Mouse (Mus musculus) heart, embryonic 16.5 days (tissue): ENCODE measurements around the gene Gucy2d. TPM values are rescaled to one million over a fixed set of nuclear protein-coding genes. Genes with fewer than 3 reads are reported as not detected.

Experiments used
- ATAC-seq: fragments of 200-750 bp; cut with Nextera tagmentation; replicated peaks from 2 replicates; pipeline ENCODE4 v1.8.0; 2017; ENCODE audit warnings: moderate number of reproducible peaks; ENCODE audit not compliant: insufficient read depth, low FRiP score; ENCODE audit errors: extremely low read depth
- H3K27ac ChIP-seq: fragments of 300-500 bp; sonication (generic); 2 replicates; pipeline ENCODE4 v1.5.1; 2014; ENCODE audit warnings: mild to moderate bottlenecking, low read length, control low read depth, moderate library complexity
- H3K27me3 ChIP-seq: fragments of 300-500 bp; sonication (generic); 2 replicates; pipeline ENCODE4 v1.6.1; 2014; ENCODE audit warnings: low read length, mixed read lengths; ENCODE audit not compliant: control insufficient read depth, insufficient read depth
- H3K36me3 ChIP-seq: fragments of 300-500 bp; sonication (generic); 2 replicates; pipeline ENCODE4 v1.6.1; 2014; ENCODE audit not compliant: control insufficient read depth, insufficient read depth
- H3K4me1 ChIP-seq: fragments of 300-500 bp; sonication (generic); 2 replicates; pipeline ENCODE4 v1.6.1; 2014; ENCODE audit warnings: low read length, mixed read lengths; ENCODE audit not compliant: control insufficient read depth, insufficient read depth
- H3K4me2 ChIP-seq: fragments of 300-500 bp; sonication (generic); 2 replicates; pipeline ENCODE4 v1.6.1; 2014; ENCODE audit warnings: low read depth, mild to moderate bottlenecking, control low read depth, low read length
- H3K4me3 ChIP-seq: fragments of 300-500 bp; sonication (generic); 2 replicates; pipeline ENCODE4 v1.5.1; 2014; ENCODE audit warnings: mild to moderate bottlenecking, control low read depth, low read length
- H3K9ac ChIP-seq: fragments of 300-500 bp; sonication (generic); 2 replicates; pipeline ENCODE4 v1.6.1; 2014; ENCODE audit warnings: low read length, control low read depth
- H3K9me3 ChIP-seq: fragments of 300-500 bp; sonication (generic); replicated peaks from 2 replicates; pipeline ENCODE4 v1.6.1; 2016; ENCODE audit warnings: low read length; ENCODE audit not compliant: control insufficient read depth
- WGBS: fragments of 180-500 bp; shearing (Covaris S2); extraction: QIAGEN DNeasy Blood & Tissue Kit; methylation state at CpG from one replicate; pipeline ENCODE4 v1.1.7; 2014; 5-methylcytosine and 5-hydroxymethylcytosine counted together
- polyA plus RNA-seq: library from polyadenylated mRNA; unstranded; fragments of >200 nt; fragmentation: Nextera tagmentation; extraction: Ambion mirVana; gene quantifications from 2 replicates; pipeline ENCODE4 v1.2.1, GENCODE M21; 2015

Gucy2d gene
- polyA plus RNA-seq, 1 experiment from 2014 or later, result not detected

DNA sequence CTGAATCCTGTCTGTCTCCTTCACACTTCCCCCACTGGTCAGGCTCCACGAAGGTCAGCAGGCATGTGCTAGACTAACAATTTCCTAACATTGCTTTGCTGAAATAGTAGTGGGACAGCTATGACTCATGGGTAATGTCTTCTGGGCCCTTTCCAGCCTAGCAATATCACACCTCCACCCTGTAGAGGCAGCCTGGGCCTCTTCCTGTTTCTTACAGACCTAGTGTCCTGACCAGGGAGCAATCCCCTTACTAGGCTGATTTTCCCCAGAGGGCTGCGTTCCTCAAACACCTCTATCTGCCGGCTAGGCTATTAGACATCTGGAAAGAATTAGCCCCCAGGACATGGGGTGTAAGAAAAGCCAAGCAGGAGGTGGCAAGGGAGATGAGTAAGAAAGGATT, 24.7 kb upstream of the Gucy2d start:
- Histone ChIP-seq H3K27me3 (no peaks in the 10 kb centered on the region), H3K4me2 (no peak overlapping the region), H3K4me1 (peaks cover 23% of the 10 kb centered on the region), H3K9me3 (no peaks in the 10 kb centered on the region), H3K27ac (no peak overlapping the region), H3K4me3 (no peak overlapping the region), H3K36me3 (no peaks in the 10 kb centered on the region), H3K9ac (no peak overlapping the region)
- 21% methylated on average over 3 of the region's 3 CpGs for WGBS
- peak; percentile 45; the same call in 1 of the 2 replicates for ATAC-seq

DNA sequence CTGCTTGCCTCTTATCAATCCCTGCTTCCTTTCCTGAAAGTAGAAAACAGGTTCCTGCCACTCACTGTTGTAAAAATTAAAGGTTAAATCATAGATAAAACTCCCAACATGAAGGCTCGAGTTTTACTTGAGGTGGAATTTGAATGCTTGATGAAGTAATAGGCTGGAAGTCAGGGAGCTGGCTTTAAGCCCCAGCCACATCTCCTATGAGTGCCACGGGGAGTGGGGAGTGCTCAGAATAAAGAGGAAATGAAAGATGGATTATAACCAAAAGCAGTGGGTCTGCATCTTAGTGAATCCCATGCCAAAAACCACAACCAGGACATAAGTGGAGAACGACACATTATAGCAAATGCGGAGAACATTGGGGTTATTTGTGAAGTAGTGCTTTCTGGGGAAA, 24.2 kb upstream of the Gucy2d start:
- Histone ChIP-seq H3K36me3 (no peaks in the 10 kb centered on the region), H3K27ac (no peak overlapping the region), H3K9ac (no peak overlapping the region), H3K4me1 (peaks cover 23% of the 10 kb centered on the region), H3K4me2 (no peak overlapping the region), H3K4me3 (no peak overlapping the region), H3K9me3 (no peaks in the 10 kb centered on the region), H3K27me3 (no peaks in the 10 kb centered on the region)
- ATAC-seq, result no peak
- 53% methylated on average over 4 of the region's 4 CpGs for WGBS

DNA sequence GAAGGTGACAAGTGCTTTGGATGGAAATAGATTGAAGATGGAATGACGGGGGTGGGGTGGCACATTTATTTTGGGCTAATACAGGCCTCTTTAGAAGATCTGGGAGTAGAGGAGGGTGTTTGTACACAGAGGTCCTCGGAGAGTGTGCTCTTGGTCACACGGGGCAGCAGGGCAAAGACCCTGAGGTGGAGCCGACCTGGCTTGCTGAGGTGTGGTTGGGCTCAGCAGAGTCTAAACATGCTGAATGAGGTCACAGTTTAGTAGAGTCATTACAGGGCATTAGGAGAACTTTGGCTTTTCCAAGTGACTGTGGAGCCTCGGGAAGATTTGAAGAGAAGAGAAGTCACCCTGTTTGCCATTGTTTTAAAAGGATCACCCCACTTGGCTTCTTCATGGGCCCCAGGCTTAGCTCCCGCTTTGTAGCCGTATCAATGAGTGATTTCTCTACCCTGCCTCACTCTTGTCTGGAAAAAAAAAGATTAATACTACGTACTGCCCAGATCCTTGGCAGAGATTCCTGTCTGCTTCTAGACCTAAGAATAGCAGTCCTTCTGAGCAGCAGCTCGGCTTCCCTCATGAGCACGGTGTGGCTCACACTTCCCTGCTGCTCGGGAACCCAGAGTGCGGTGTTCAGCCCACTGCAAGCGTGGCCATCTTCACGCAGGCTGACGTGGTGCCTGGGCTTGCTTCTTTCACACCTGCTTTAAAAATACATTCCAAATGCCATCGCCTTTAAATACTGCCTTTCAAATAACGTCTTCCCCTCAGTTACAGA, 22.0 kb upstream of the Gucy2d start:
- no peak overlapping the region for H3K9ac ChIP-seq
- no peak; the same call in 1 of the 2 replicates for ATAC-seq
- 40% methylated on average over 17 of the region's 17 CpGs for WGBS
- no peaks in the 10 kb centered on the region for H3K36me3 ChIP-seq
- no peak overlapping the region for H3K4me2 ChIP-seq
- H3K9me3 ChIP-seq, result no peaks in the 10 kb centered on the region
- peak overlapping the region; percentile 55 for H3K27ac ChIP-seq
- no peak overlapping the region for H3K4me3 ChIP-seq
- peaks cover 23% of the 10 kb centered on the region for H3K4me1 ChIP-seq
- no peaks in the 10 kb centered on the region for H3K27me3 ChIP-seq

DNA sequence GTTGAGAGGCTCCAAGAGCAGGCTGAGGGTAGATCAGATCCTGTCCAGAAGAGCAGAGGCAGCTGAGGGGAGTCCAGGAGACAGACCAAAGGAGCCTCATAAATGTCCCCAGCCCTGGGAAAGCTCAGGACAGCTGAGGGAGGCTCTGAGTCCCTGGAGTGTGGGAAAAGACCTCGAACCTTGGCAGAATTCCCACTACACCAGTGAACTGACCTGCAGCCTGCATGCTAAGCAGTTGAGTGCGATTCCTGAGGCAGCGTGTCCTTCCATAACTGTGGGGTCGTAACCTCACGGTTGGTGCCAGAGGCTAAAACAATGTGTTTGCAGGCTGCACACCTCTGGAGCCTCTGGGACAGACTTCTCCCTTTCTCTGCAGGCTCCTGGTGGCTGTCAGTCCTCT, 20.9 kb upstream of the Gucy2d start:
- Histone ChIP-seq H3K27ac (no peak overlapping the region), H3K9ac (no peak overlapping the region), H3K27me3 (no peaks in the 10 kb centered on the region), H3K4me2 (no peak overlapping the region), H3K36me3 (no peaks in the 10 kb centered on the region), H3K9me3 (no peaks in the 10 kb centered on the region), H3K4me3 (no peak overlapping the region), H3K4me1 (peaks cover 28% of the 10 kb centered on the region)
- 41% methylated on average over 5 of the region's 5 CpGs for WGBS
- no peak for ATAC-seq

DNA sequence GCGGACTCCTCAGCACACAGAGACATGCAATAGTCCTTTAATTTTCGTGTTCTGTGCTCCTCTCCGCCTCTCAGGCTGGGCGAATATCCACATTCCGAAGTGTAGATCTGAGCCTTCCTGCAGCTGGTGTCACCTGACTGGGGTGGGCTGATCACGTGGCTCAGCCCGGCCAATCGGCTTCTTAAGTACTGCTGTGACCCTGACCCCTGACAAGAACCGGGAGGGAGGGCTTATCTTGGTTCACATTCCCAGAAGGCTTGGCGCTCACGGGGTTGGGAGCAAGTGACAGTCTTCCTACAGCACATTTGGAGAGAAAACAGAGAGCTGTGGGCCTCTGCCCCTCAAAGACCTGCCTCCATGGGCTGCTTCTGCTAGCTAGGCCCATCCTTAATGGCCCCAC, 16.7 kb upstream of the Gucy2d start:
- H3K36me3 ChIP-seq, result no peaks in the 10 kb centered on the region
- no peak overlapping the region for H3K27ac ChIP-seq
- H3K27me3 ChIP-seq, result no peaks in the 10 kb centered on the region
- peaks cover 10% of the 10 kb centered on the region for H3K4me1 ChIP-seq
- H3K9ac ChIP-seq, result no peak overlapping the region
- H3K4me2 ChIP-seq, result no peak overlapping the region
- no peak for ATAC-seq
- H3K9me3 ChIP-seq, result no peaks in the 10 kb centered on the region
- 52% methylated on average over 11 of the region's 11 CpGs for WGBS
- H3K4me3 ChIP-seq, result no peak overlapping the region

DNA sequence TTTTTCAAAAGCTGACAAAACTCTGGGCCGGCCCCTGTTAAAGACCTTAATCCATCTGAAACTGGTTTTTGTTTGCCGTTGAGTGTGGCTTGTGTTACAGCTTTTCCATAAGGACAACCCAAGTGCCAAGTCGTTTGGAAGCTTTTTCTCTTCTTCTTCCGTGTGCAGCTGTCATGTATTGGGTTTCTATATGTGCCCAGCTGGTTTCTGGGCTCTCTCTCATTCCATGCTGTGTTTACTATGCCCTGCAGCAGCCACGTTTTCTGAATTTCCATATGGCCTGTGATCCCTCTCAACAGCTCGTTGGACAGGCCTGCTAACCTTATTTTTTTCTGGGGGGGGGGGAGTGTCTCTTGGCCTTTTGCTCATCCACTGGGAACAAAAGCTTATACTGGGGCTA, 15.8 kb upstream of the Gucy2d start:
- H3K9ac ChIP-seq, result no peak overlapping the region
- 61% methylated on average over 6 of the region's 6 CpGs for WGBS

DNA sequence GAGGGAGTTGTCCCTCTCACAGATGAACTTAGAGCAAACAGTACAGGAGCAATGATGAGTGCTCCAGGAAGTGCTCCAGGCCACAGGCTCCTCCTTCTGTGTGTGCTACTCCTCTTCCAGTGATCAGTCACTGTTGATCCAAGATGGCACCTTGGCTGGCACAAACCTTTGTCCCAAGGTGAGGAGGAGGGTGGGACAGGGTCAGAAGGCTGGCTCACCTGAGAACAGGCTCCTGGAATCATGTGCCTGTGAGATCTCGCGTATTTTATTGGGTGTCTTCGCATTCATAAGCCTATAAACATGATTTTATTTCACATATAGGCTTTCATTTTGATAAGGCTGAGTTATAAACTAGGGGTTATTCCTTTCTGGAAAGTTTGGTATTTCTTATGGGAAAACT, 14.7 kb upstream of the Gucy2d start:
- H3K9ac ChIP-seq, result no peak overlapping the region
- no peak overlapping the region for H3K4me3 ChIP-seq
- H3K4me1 ChIP-seq, result peaks cover 5% of the 10 kb centered on the region
- H3K27me3 ChIP-seq, result no peaks in the 10 kb centered on the region
- H3K36me3 ChIP-seq, result no peaks in the 10 kb centered on the region
- no peak overlapping the region for H3K27ac ChIP-seq
- 93% methylated on average over 3 of the region's 3 CpGs for WGBS
- no peak for ATAC-seq
- no peaks in the 10 kb centered on the region for H3K9me3 ChIP-seq
- H3K4me2 ChIP-seq, result no peak overlapping the region

More for the DNA sequence above, 15.8 kb upstream of the Gucy2d start:
- Histone ChIP-seq H3K36me3 (no peaks in the 10 kb centered on the region), H3K27ac (no peak overlapping the region), H3K4me3 (no peak overlapping the region), H3K4me2 (no peak overlapping the region), H3K9me3 (no peaks in the 10 kb centered on the region), H3K27me3 (no peaks in the 10 kb centered on the region), H3K4me1 (peaks cover 10% of the 10 kb centered on the region)
- no peak for ATAC-seq

DNA sequence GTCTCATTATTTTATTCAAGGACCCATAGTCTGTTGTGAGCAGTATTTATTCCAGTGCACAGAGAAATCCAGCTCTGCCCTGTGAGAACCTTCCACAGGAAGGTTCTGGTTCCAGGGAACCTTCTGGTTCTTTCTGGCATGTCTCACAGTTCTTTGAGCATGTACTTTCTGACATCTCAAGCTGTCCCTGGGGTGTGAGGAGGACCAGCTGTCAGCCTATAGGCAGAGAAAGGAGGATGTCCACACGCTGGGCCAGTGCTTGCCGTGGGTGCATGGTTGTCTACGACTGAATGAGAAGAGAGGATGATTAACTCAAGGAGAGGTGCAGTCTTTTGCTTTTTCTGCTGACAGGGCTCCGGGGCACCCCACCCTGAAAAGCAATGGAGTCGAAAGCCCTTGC, 13.6 kb upstream of the Gucy2d start:
- ATAC-seq, result no peak
- H3K27ac ChIP-seq, result no peak overlapping the region
- H3K9ac ChIP-seq, result no peak overlapping the region
- peaks cover 5% of the 10 kb centered on the region for H3K4me1 ChIP-seq
- WGBS, result 69% methylated on average over 5 of the region's 5 CpGs
- no peak overlapping the region for H3K4me2 ChIP-seq
- no peaks in the 10 kb centered on the region for H3K27me3 ChIP-seq
- H3K4me3 ChIP-seq, result no peak overlapping the region
- no peaks in the 10 kb centered on the region for H3K36me3 ChIP-seq
- H3K9me3 ChIP-seq, result no peaks in the 10 kb centered on the region

DNA sequence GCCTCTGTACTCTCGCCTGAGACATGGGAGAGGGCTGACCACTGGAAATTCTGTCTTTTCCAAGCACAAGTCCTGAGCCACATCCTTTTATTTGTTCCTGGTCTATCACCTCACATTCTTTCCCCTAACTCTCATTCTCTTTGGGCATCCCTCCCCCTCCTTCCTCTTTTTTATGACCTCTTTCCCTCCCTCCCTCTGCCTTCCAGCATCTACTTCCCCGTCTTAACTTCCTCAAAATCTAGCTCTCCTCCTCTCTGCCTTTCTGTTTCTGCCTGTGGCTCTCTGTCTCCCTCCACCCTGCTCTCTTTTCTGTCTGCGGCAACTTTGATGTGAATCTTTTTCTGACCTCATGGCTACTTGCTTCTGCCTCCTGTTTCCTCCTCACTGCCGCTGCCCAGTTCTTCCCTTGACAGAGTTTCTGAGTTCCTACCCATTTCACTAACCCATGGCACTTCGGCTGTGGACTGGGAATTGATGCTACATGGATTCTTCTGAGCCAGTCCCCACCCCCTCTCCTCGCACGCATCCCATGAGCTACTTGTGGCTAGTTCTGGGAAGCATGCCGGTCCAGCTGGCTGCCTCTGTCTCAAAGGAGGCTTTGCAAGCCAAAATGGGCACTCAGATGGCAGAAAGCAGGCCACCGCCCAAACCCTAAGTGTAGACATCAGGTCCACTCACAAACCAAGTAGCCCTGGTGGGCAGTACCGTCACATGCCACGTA, 12.9 kb upstream of the Gucy2d start:
- Histone ChIP-seq H3K9ac (no peak overlapping the region), H3K36me3 (no peaks in the 10 kb centered on the region), H3K4me1 (peaks cover 5% of the 10 kb centered on the region), H3K27me3 (no peaks in the 10 kb centered on the region), H3K27ac (no peak overlapping the region), H3K9me3 (no peaks in the 10 kb centered on the region), H3K4me3 (no peak overlapping the region), H3K4me2 (no peak overlapping the region)
- no peak for ATAC-seq
- 80% methylated on average over 11 of the region's 11 CpGs for WGBS
